Mouse (Mus musculus) lung, embryonic 14.5 days (tissue): Measurements from ENCODE around the gene Gbf1. TPM values are rescaled to one million over a fixed set of nuclear protein-coding genes. Genes with fewer than 3 reads are reported as not detected.

Experiments used
- ATAC-seq: fragments of 200-750 bp; cut with Nextera tagmentation; 2 replicates; pipeline ENCODE4 v1.8.0; 2017; ENCODE audit warnings: mild to moderate bottlenecking, moderate TSS enrichment, moderate library complexity; ENCODE audit not compliant: insufficient read depth
- DNase-seq: peaks from one replicate; pipeline ENCODE4 v3.0.0-alpha.2; 2015
- H3K27ac ChIP-seq: fragments of 300-500 bp; sonication (generic); 2 replicates; pipeline ENCODE4 v1.5.1; 2014; ENCODE audit warnings: low read depth, mild to moderate bottlenecking, moderate library complexity
- H3K27me3 ChIP-seq: fragments of 300-500 bp; sonication (generic); 2 replicates; pipeline ENCODE4 v1.6.1; 2014; ENCODE audit warnings: low read length, control low read depth; ENCODE audit not compliant: insufficient read depth
- H3K36me3 ChIP-seq: fragments of 300-500 bp; sonication (generic); 2 replicates; pipeline ENCODE4 v1.6.1; 2014; ENCODE audit warnings: control low read depth; ENCODE audit not compliant: insufficient read depth
- H3K4me1 ChIP-seq: fragments of 300-500 bp; sonication (generic); 2 replicates; pipeline ENCODE4 v1.6.1; 2014; ENCODE audit warnings: antibody characterized with exemption, control low read depth; ENCODE audit not compliant: insufficient read depth
- H3K4me2 ChIP-seq: fragments of 300-500 bp; sonication (generic); 2 replicates; pipeline ENCODE4 v1.6.1; 2014; ENCODE audit warnings: mild to moderate bottlenecking
- H3K4me3 ChIP-seq: fragments of 300-500 bp; sonication (generic); 2 replicates; pipeline ENCODE4 v1.5.1; 2014; ENCODE audit warnings: low read depth, low read length
- H3K9ac ChIP-seq: fragments of 300-500 bp; sonication (generic); 2 replicates; pipeline ENCODE4 v1.6.1; 2014
- H3K9me3 ChIP-seq: fragments of 300-500 bp; sonication (generic); 2 replicates; pipeline ENCODE4 v1.6.1; 2016; ENCODE audit warnings: low read depth, low read length, control low read depth
- CTCF ChIP-seq: IDR thresholded peaks from 2 replicates; pipeline ENCODE4 v1.5.1; 2016; ENCODE audit warnings: antibody characterized with exemption, low read depth
- WGBS: fragments of 180-500 bp; shearing (Covaris S2); extraction: QIAGEN DNeasy Blood & Tissue Kit; methylation state at CpG from one replicate; pipeline ENCODE4 v1.1.7; 2014; 5-methylcytosine and 5-hydroxymethylcytosine counted together
- polyA plus RNA-seq: library from polyadenylated mRNA; unstranded; fragments of >200 nt; fragmentation: Nextera tagmentation; extraction: Ambion mirVana; gene quantifications from 2 replicates; pipeline ENCODE4 v1.2.1, GENCODE M21; 2014

Gbf1 gene
- polyA plus RNA-seq, 1 experiment from 2014 or later = 66.4 TPM

GRCm38 (mm10) chr19:46329951-46330350 is 177.6 kb downstream of the Gbf1 start:
- peaks cover 20% of the 10 kb centered on the region for H3K36me3 ChIP-seq
- H3K9me3 ChIP-seq = no peaks in the 10 kb centered on the region
- ATAC-seq = peak; percentile 47
- peak overlapping the region; percentile 100 for H3K4me2 ChIP-seq
- H3K27ac ChIP-seq = no peak overlapping the region
- H3K4me3 ChIP-seq = 0 out of 2 replicates have a peak overlapping the region, but pooled peaks have one; percentile 74
- H3K9ac ChIP-seq = no peak overlapping the region
- peak; percentile 89 for DNase-seq
- 5% methylated on average over 16 of the region's 16 CpGs for WGBS
- peaks cover 17% of the 10 kb centered on the region for H3K4me1 ChIP-seq
- H3K27me3 ChIP-seq = peaks cover 27% of the 10 kb centered on the region
- TF ChIP-seq CTCF = peak; percentile 93

DNA sequence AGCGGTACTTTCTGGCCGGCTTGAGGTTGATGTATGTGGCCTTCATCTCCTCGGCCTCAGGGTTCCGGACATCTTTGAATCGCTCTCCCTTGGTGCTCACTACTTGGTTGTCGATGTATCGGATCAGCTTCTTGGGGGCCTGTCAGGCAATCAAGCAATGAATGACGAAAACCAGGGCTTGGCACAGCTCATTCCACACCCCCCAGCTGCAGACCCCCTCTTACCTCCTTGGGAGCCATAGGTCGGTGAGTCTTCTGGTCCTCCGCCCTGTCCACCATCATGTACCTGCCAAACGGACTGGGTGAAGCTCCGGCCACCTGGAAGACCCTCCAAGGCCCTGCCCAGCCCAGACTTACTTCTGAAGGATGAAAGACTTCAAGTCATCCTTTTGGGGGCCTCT is 178.4 kb downstream of the Gbf1 start:
- no peak for ATAC-seq

DNA sequence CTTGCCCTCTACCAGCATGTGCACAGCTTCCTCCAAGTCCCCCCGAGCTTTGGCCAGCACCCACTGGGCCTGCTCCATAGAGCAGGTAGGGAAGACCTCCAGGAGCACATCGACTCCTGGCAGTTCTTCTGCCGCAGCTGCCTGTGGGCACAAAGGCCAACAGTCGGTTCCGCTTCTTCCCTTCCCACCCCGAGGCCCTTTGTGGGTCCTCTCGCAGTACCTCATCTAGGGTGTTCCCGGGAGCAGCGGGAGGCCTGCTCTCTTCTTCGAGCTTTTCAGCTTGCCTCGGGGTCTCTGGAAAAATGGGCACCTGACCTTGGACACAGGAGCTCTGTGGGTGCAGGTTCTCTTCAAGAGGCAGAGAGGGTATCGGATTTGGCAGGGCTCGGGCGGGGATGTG is 179.0 kb downstream of the Gbf1 start:
- H3K9ac ChIP-seq = no peak overlapping the region
- WGBS = 93% methylated on average over 14 of the region's 14 CpGs
- H3K36me3 ChIP-seq = peaks cover 20% of the 10 kb centered on the region
- H3K27me3 ChIP-seq = peaks cover 14% of the 10 kb centered on the region
- ATAC-seq = no peak
- no peak for TF ChIP-seq CTCF
- no peak overlapping the region for H3K4me3 ChIP-seq
- no peaks in the 10 kb centered on the region for H3K9me3 ChIP-seq
- DNase-seq = no peak
- peaks cover 17% of the 10 kb centered on the region for H3K4me1 ChIP-seq
- H3K27ac ChIP-seq = no peak overlapping the region
- no peak overlapping the region for H3K4me2 ChIP-seq

More for the DNA sequence above, 178.4 kb downstream of the Gbf1 start:
- no peak for TF ChIP-seq CTCF
- no peak for DNase-seq
- Histone ChIP-seq H3K4me2 (no peak overlapping the region), H3K9ac (no peak overlapping the region), H3K27ac (no peak overlapping the region), H3K36me3 (peaks cover 20% of the 10 kb centered on the region), H3K4me1 (peaks cover 17% of the 10 kb centered on the region), H3K4me3 (no peak overlapping the region), H3K27me3 (peaks cover 20% of the 10 kb centered on the region), H3K9me3 (no peaks in the 10 kb centered on the region)
- 88% methylated on average over 12 of the region's 12 CpGs for WGBS

DNA sequence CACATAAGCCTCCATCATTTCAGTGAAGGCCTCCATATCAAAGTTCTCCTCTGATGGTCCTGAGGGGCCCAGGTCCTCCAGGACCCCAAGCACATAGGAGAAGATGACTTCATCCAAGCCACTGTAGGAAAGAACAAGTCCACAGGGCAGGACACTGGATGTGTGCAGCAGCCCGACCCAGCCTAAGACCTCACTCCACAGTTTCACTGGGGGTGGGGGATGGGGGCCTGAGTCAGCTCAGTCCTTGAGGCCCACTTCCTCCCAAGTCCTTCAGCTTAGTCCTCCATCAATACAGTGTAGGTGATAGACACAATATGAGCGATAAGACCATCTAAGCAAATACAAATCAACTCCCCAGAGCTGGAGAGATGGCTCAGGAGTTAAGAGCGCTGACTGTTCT is 179.6 kb downstream of the Gbf1 start:
- H3K36me3 ChIP-seq = peaks cover 20% of the 10 kb centered on the region
- WGBS = 83% methylated on average over 3 of the region's 3 CpGs
- ATAC-seq (no peak), DNase-seq (no peak)
- H3K9me3 ChIP-seq = no peaks in the 10 kb centered on the region
- H3K9ac ChIP-seq = no peak overlapping the region
- H3K4me3 ChIP-seq = no peak overlapping the region
- H3K4me1 ChIP-seq = peaks cover 17% of the 10 kb centered on the region
- no peak overlapping the region for H3K4me2 ChIP-seq
- H3K27ac ChIP-seq = no peak overlapping the region
- TF ChIP-seq CTCF = no peak
- H3K27me3 ChIP-seq = peaks cover 7% of the 10 kb centered on the region

- Histone ChIP-seq H3K9ac (no peak overlapping the region), H3K4me2 (no peak overlapping the region), H3K4me1 (peaks cover 13% of the 10 kb centered on the region), H3K4me3 (no peak overlapping the region), H3K27me3 (no peaks in the 10 kb centered on the region), H3K9me3 (no peaks in the 10 kb centered on the region), H3K27ac (no peak overlapping the region), H3K36me3 (peaks cover 20% of the 10 kb centered on the region)
- no peak for ATAC-seq
- DNase-seq = no peak
- 55% methylated on average over 7 of the region's 7 CpGs for WGBS
- TF ChIP-seq CTCF = no peak
Observed at GRCm38 (mm10) chr19:46332721-46333339, 180.5 kb downstream of the Gbf1 start.

DNA sequence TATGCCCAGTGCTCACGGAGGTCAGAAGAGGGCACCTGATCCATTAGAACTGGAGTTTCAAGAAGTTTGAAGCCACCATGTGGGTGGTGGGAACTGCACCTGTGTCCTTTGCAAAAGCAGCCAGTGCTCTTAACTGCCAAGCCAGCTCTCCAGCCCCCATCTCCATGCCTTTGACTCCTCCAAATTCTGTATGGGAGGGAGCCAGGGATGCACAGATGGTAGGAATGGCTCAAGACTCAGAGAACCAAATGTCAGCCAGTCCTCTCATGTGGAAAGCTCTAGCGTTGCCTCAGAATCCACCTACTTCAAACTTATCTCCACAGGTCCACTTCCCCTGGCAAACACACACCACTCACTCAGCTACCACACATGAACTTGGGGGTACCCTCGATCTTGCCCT is 181.6 kb downstream of the Gbf1 start:
- peaks cover 20% of the 10 kb centered on the region for H3K36me3 ChIP-seq
- DNase-seq (no peak), ATAC-seq (no peak)
- peaks cover 13% of the 10 kb centered on the region for H3K4me1 ChIP-seq
- H3K4me3 ChIP-seq = no peak overlapping the region
- WGBS = 82% methylated on average over 3 of the region's 3 CpGs
- H3K9me3 ChIP-seq = no peaks in the 10 kb centered on the region
- no peak overlapping the region for H3K4me2 ChIP-seq
- H3K27ac ChIP-seq = no peak overlapping the region
- TF ChIP-seq CTCF = no peak
- H3K9ac ChIP-seq = no peak overlapping the region
- H3K27me3 ChIP-seq = no peaks in the 10 kb centered on the region

Other genes starting within 250 kb of the Gbf1 start
- 16.0 and 17.8 TPM in 2 replicates for gene Armh3, start 154.0 kb upstream of the Gbf1 start, polyA plus RNA-seq
- 6.0 and 6.5 TPM in 2 replicates for gene Hps6, start 149.0 kb upstream of the Gbf1 start, polyA plus RNA-seq
- gene Pprc1, start 107.6 kb upstream of the Gbf1 start, polyA plus RNA-seq = 53.7 and 55.1 TPM in 2 replicates
- gene Ldb1, start 107.3 kb upstream of the Gbf1 start, polyA plus RNA-seq = 86.7 and 87.7 TPM in 2 replicates
- gene Nolc1, start 76.6 kb upstream of the Gbf1 start, polyA plus RNA-seq = 99.3 and 105 TPM in 2 replicates
- not detected in 2 replicates for gene Elovl3, start 20.6 kb upstream of the Gbf1 start, polyA plus RNA-seq
- gene Pitx3, start 4.2 kb upstream of the Gbf1 start, polyA plus RNA-seq = 0.41 and 0.82 TPM in 2 replicates
- gene Nfkb2, start 151.8 kb downstream of the Gbf1 start, polyA plus RNA-seq = 7.7 TPM in 2 replicates
- gene Psd, start 174.6 kb downstream of the Gbf1 start, polyA plus RNA-seq = 9.9 and 10.5 TPM in 2 replicates
- 12.6 and 13.1 TPM in 2 replicates for gene Fbxl15, start 175.7 kb downstream of the Gbf1 start, polyA plus RNA-seq
- 132 and 145 TPM in 2 replicates for gene Cuedc2, start 186.2 kb downstream of the Gbf1 start, polyA plus RNA-seq
- gene Mfsd13a, start 188.6 kb downstream of the Gbf1 start, polyA plus RNA-seq = 9.9 and 11.6 TPM in 2 replicates
- gene 2310034G01Rik, start 197.8 kb downstream of the Gbf1 start, polyA plus RNA-seq = 1.1 and 1.3 TPM in 2 replicates
- gene Actr1a, start 243.2 kb downstream of the Gbf1 start, polyA plus RNA-seq = 148 and 149 TPM in 2 replicates
- 41.3 and 47.5 TPM in 2 replicates for gene Sufu, start 244.4 kb downstream of the Gbf1 start, polyA plus RNA-seq